Mouse (Mus musculus) heart, postnatal 36 days (tissue): ENCODE data around the gene Lyrm7. TPM values are rescaled to one million over a fixed set of nuclear protein-coding genes. Genes with fewer than 3 reads are reported as not detected.
"Not testable (repeated sequence)": the region's sequence is repeated elsewhere in the genome, so short reads cannot be mapped to it uniquely, and the experiment has no call there.

ENCODE experiments used
- DNase-seq, 2 experiments: peaks; one replicate each; pipeline ENCODE4 v3.0.0; 2021 to 2022
- intact Hi-C: fragments of 180-260 bp; cut with DNase I; formaldehyde crosslinking; loops from one replicate; pipeline ENCODE4 v1.15.1; 2025
- total RNA-seq, 2 experiments: library from RNA; stranded (reverse); gene quantifications; 2 replicates each; pipeline ENCODE4 v1.2.3; 2021

Gene Lyrm7
- total RNA-seq, 2 experiments from 2014 or later: 37.9 to 39.0 TPM

DNA sequence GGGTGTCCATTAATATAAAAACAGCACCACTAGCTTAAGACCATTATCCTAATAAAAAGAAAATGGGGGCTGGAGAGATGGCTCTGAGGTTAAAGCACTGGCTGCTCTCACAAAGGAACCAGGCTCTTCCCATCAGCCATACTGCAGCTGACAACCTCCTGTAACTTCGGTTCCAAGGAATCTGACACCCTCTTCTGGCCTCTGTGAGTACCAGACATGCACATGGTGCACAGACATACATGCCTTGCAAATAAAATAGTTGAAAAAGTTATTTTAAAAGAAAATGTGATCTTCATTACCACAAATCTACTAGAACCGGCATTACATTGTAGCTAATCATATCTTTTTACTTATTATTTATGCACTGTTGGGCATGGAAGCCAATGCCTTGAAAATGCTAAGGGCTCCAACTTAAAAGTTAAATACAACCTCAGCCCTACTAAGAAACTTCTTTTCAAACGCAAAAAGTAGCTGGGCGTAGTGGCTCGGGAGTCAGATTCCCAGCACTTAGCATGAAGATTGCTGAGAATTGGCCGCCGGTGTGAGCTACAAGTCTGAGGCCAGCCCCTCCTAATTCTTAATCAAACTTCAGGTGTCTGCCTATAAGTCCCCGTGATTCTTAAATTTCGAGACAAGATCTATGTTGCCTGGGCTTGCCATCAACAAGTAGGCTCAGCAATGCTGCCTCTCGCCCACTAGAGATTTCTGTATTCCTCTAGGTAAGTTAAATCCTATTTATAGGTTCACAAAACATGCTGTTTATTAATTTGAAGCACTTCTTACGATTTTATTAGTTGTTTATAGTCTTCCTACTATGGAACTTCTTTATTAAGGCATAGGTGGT is 1.2 kb downstream of the Lyrm7 start:
- no peak for DNase-seq
- intact Hi-C loops: loop anchor here (2.0 to 10.0 kb wide), 3 partner anchors 73 to 335 kb away; partner anchors contain the start of genes Cdc42se2 and Rapgef6

GRCm38 (mm10) chr11:54858880-54859279 is 1.8 kb downstream of the Lyrm7 start:
- intact Hi-C loops: not testable (repeated sequence)

GRCm38 (mm10) chr11:54851656-54852055 is 9.1 kb downstream of the Lyrm7 start:
- no peak for DNase-seq
- intact Hi-C loops: no loop called here

More at GRCm38 (mm10) chr11:54858880-54859279, 1.8 kb downstream of the Lyrm7 start:
- not testable (repeated sequence) for DNase-seq

GRCm38 (mm10) chr11:54849961-54850758 is 10.6 kb downstream of the Lyrm7 start:
- intact Hi-C loops: no loop called here
- no peak for DNase-seq

GRCm38 (mm10) chr11:54845470-54846442 is 15.0 kb downstream of the Lyrm7 start:
- DNase-seq: no peak
- intact Hi-C loops: loop anchor here (2.0 kb wide), 1 partner anchor 45 kb away; no protein-coding TSS in a partner anchor

- intact Hi-C loops: no loop called here
- no peak for DNase-seq
Observed at GRCm38 (mm10) chr11:54844959-54845358, 15.8 kb downstream of the Lyrm7 start.

- no peak for DNase-seq
- intact Hi-C loops: no loop called here
Observed at GRCm38 (mm10) chr11:54844424-54844823, 16.3 kb downstream of the Lyrm7 start.

- DNase-seq: no peak
- intact Hi-C loops: no loop called here
Observed at GRCm38 (mm10) chr11:54840891-54841290, 19.8 kb downstream of the Lyrm7 start.

DNA sequence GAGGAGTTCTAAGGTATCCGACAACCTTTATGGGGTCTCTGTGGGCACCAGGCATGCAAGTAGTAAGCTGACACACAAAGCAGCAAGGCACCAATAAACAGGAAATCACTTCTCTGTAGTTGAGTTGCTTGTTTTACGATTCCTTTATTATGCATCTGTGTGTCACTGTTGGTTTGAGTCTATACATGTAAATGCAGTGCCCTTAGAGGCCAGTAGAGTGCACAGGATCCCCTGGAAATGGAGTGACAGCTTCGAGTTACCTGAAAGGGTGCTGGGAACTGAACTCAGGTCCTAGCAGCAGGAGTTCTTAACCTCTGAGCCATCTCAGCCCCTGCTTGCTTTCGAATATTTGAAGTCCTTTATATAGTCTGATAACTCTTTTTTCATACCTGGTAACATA is 21.0 kb downstream of the Lyrm7 start:
- no peak for DNase-seq
- intact Hi-C loops: no loop called here

- peak; percentile 9 to 50 for DNase-seq
- intact Hi-C loops: no loop called here
Observed at GRCm38 (mm10) chr11:54836106-54836505, 24.6 kb downstream of the Lyrm7 start.

DNA sequence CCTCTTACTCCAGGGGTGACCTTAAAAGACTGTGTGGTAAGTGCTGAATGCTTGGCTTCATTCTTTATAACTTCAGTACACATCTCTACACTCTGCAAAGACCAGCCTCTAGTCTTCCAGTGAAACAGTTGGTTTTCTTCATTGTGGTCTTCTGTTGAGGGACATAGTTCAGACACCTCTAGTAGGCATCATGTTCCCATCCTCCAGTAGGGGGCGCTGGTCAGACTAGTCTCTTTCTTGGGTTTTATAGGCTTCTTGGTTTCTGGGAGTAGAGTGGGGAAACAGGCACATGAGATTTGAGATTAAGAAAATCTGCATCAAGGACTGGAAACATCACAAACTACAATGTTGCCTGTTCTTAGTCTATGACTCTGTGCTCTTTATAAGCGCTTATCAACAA is 26.1 kb downstream of the Lyrm7 start:
- no peak for DNase-seq
- intact Hi-C loops: no loop called here

DNA sequence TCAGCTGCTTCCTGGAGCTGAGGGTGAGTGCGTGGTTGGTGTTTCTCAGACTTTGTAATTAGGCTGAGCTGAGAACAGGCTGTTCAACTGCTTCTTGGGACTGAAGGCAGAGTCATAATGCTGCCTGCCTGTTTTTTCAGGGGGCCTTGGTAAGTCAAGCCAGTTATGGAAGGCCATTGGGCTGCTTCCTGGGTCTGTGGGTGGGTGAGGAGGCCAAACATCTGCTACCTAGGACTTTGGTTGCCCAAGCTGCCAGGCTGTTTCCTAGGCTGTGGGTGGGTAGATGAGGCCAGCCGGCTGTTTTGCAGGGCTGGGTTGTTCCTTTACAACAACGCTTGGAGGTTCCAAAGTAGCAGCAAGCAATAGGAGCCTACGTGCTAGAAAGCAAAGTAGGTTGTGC is 26.9 kb downstream of the Lyrm7 start:
- intact Hi-C loops: no loop called here
- no peak for DNase-seq

DNA sequence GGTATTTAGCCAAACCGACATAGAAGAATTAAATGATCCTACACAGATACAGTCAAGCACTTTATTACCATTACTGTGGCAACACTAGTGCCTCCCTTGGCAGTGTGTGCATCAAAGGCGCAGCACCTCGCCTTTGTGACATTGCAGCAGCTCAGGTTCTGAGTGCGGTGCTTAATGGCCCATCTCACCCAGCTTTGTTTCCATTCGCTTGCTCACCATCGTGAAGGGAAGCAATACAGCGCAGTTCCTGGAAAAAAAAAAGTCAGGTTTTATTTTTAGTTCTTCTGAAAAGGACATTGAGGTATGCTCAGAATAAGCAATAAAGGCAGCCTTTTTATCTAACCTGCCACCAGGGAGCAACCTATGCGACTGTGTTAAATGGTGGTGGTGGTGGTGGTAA is 33.9 kb downstream of the Lyrm7 start:
- intact Hi-C loops: no loop called here
- no peak for DNase-seq

- DNase-seq: no peak
- intact Hi-C loops: no loop called here
Observed at GRCm38 (mm10) chr11:54825774-54826173, 34.9 kb downstream of the Lyrm7 start.

DNA sequence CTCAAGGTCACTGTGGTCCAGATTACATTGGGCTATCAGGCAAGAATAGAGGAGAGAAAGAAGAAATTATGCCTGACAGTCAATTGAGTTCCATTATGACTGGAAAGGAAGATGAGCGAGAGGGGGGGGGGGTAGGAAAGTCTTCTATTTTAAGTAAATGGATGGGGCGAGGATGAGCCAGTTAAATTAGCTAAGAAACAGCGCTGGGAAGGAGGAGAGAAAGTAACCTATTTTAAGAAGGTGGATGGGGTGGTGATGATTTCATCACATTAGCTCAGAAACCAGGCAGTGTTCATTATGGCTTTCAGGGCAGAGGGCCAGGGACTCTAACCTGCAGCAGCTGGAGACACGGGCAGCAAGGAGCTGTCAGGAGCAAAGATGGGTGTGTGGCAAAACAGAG is 37.2 kb downstream of the Lyrm7 start:
- intact Hi-C loops: no loop called here
- DNase-seq: no peak

- intact Hi-C loops: no loop called here
- no peak for DNase-seq
Observed at GRCm38 (mm10) chr11:54819489-54819888, 41.2 kb downstream of the Lyrm7 start.

DNA sequence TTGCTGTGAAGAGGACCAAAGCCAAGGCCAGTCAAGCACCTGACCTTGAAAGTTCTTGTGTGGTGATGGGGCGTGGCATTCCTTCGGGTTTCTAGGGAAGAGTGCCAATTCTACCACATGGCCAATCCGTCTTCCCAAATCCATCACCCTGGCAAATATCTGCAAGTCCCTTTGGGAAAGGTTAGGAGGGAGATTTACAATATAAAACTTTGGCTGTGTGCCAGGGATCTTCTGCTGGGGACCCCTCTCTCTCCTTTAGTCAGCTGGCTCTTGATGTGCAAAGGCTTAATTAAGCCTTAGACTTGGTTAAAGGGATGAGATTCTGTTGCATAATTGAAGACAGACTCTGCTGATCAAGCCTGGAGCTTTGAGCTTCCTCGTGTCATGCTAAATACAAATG is 43.3 kb downstream of the Lyrm7 start:
- intact Hi-C loops: no loop called here

DNA sequence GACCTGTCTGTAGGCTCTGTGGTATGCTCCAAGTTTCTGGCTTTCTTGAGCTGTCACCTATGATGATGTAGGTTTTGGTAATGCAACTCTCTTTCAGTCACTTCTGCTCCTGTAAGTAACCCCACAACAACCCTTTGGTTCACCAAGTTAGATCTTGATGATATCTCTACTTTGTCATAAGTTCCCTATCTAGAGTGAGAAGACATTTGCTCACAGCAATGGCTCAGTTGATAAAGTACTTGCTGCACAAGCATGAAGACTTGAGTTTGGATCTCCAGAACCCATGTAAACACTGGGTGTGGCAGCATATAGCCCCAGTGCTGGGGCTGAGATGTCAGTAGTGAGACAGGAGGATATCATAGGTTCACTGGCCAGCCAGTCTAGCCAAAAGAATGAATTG is 45.1 kb downstream of the Lyrm7 start:
- no peak for DNase-seq
- intact Hi-C loops: no loop called here

More for the DNA sequence above, 43.3 kb downstream of the Lyrm7 start:
- no peak for DNase-seq

- intact Hi-C loops: no loop called here
- no peak for DNase-seq
Observed at GRCm38 (mm10) chr11:54812812-54813516, 47.8 kb downstream of the Lyrm7 start.

DNA sequence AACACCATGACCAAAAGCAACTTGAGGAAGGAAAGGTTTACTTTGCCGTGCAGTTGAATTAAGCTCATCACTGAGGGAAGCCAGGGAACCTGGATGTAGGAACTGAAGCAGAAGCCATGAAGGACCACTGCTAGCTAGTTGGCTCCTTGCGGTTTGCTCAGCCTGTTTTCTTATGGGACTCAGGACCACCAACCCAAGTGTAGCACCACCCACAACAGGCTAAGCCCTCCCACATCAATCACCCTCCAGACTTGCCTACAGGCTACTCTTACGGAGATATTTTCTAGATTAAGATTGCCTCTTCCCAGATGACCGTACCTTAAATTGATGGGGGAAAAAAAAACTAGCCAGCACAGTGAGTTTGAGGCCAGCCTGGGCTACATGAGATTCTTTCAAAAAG is 48.4 kb downstream of the Lyrm7 start:
- DNase-seq: no peak
- intact Hi-C loops: no loop called here
